Mouse (Mus musculus): ENCODE measurements around the gene Pramef25. TPM values are rescaled to one million over a fixed set of nuclear protein-coding genes. Genes with fewer than 3 reads are reported as not detected.
"Not testable (repeated sequence)": the region's sequence is repeated elsewhere in the genome, so short reads cannot be mapped to it uniquely, and the experiment has no call there.

Gene Pramef25
- not detected for total RNA-seq (2021)

GRCm38 (mm10) chr4:143950916-143951315 lies at the start of gene Pramef25:
Pramef25 (minus strand) TSS chr4:143951016.
- intact Hi-C loops (cut with DNase I), result not testable (repeated sequence)

GRCm38 (mm10) chr4:143994269-143994668 lies 43.5 kb upstream of the Pramef25 start, which contains the start of gene Pramef17:
Pramef17 (minus strand) TSS chr4:143994369.
- DNase-seq (ENCODE audit: extremely low spot score in 1 of 2, low spot score in 2 of 2); intact Hi-C loops (cut with DNase I): not testable (repeated sequence)

More at GRCm38 (mm10) chr4:143950916-143951315, at the start of gene Pramef25:
- not testable (repeated sequence) for DNase-seq (ENCODE audit: extremely low spot score in 1 of 2, low spot score in 2 of 2)

- intact Hi-C loops (cut with DNase I), result not testable (repeated sequence)
- DNase-seq (ENCODE audit: extremely low spot score in 1 of 2, low spot score in 2 of 2), result peak; percentile 73 to 74
These were observed 37.3 kb upstream of the Pramef25 start for GRCm38 (mm10) chr4:143988126-143988525.

- DNase-seq (ENCODE audit: extremely low spot score in 1 of 2, low spot score in 2 of 2), result peak in 1 of 2 experiments; percentile 69
- intact Hi-C loops (cut with DNase I), result not testable (repeated sequence)
These were observed 36.7 kb upstream of the Pramef25 start for GRCm38 (mm10) chr4:143987475-143987941.

- peak; percentile 14 to 21 for DNase-seq (ENCODE audit: extremely low spot score in 1 of 2, low spot score in 2 of 2)
- intact Hi-C loops (cut with DNase I), result not testable (repeated sequence)
These were observed 34.9 kb upstream of the Pramef25 start for GRCm38 (mm10) chr4:143985733-143986132.

- intact Hi-C loops (cut with DNase I), result not testable (repeated sequence)
- peak in 1 of 2 experiments; percentile 9 for DNase-seq (ENCODE audit: extremely low spot score in 1 of 2, low spot score in 2 of 2)
These were observed 34.3 kb upstream of the Pramef25 start for GRCm38 (mm10) chr4:143985165-143985564.

GRCm38 (mm10) chr4:143983446-143983845 lies 32.6 kb upstream of the Pramef25 start:
- intact Hi-C loops (cut with DNase I); DNase-seq (ENCODE audit: extremely low spot score in 1 of 2, low spot score in 2 of 2): not testable (repeated sequence)

GRCm38 (mm10) chr4:143966850-143967249 lies 16.0 kb upstream of the Pramef25 start, which contains the start of gene Gm13101:
Gm13101 (minus strand) TSS chr4:143966950.
- DNase-seq (ENCODE audit: extremely low spot score in 1 of 2, low spot score in 2 of 2); intact Hi-C loops (cut with DNase I): not testable (repeated sequence)

GRCm38 (mm10) chr4:143900280-143900679 lies 50.5 kb downstream of the Pramef25 start, which contains the start of gene Pramef6:
Pramef6 (minus strand) TSS chr4:143900380.
- intact Hi-C loops (cut with DNase I); DNase-seq (ENCODE audit: extremely low spot score in 1 of 2, low spot score in 2 of 2): not testable (repeated sequence)

Other genes with a start within 250 kb of the Pramef25 start
- gene Gm13089, start 248.3 kb downstream of the Pramef25 start, total RNA-seq (2021), result not detected
- gene Gm13078, start 231.6 kb downstream of the Pramef25 start, total RNA-seq (2021), result not detected
- gene Gm13023, start 161.7 kb downstream of the Pramef25 start, total RNA-seq (2021), result not detected
- not detected for gene Gm13084, start 134.9 kb downstream of the Pramef25 start, total RNA-seq (2021)
- gene Gm13103, start 104.5 kb downstream of the Pramef25 start, total RNA-seq (2021), result not detected
- gene Pramef6, start 50.6 kb downstream of the Pramef25 start, total RNA-seq (2021), result not detected
- not detected for gene Gm13101, start 15.9 kb upstream of the Pramef25 start, total RNA-seq (2021)
- not detected for gene Pramef17, start 43.4 kb upstream of the Pramef25 start, total RNA-seq (2021)
- not detected for gene Pramel4, start 108.1 kb upstream of the Pramef25 start, total RNA-seq (2021)
- gene Gm13102, start 155.5 kb upstream of the Pramef25 start, total RNA-seq (2021), result not detected
- gene Oog3, start 211.6 kb upstream of the Pramef25 start, total RNA-seq (2021), result not detected
- gene Oog2, start 239.7 kb upstream of the Pramef25 start, total RNA-seq (2021), result not detected

Measured in left cerebral cortex, postnatal 10 days (tissue).